9 mouse cellular contexts compared by ENCODE assay signal in genomic region chr15:98891198-98891742, GRCm38 (mm10). TPM values are rescaled to one million over a fixed set of nuclear protein-coding genes. Genes with fewer than 3 reads are reported as not detected.
DNase-seq lines count a peak whose midpoint lies in the region; ATAC-seq and TF ChIP-seq lines count a peak whose summit lies in the region.
"Had no signal": no experiment of that assay in that cellular context is flagged by ENCODE, and none has a peak within 500 bp of the region (broad histone marks: within the 10 kb centered on the region; RNA-seq: fewer than 3 reads in every experiment).

No protein-coding gene starts in this region.

- peak overlapping the region; percentile 53 for H3K4me2 ChIP-seq in kidney, embryonic 15.5 days
- peak overlapping the region; percentile 39 for H3K4me2 ChIP-seq in limb, embryonic 13.5 days (replicated peaks)

- in situ Hi-C loops in ES-E14 (cut with MboI; ENCODE audit: low sequenced_read_pairs in 2 of 2, unreplicated experiment in 2 of 2) = no loop called here

- no peak overlapping the region for H3K27ac ChIP-seq in kidney, embryonic 15.5 days
- peak overlapping the region; percentile 52; the same call in 1 of the 2 replicates for H3K27ac ChIP-seq in ES-E14 (ENCODE audit: insufficient read depth, low read depth, low read length, poor library complexity, severe bottlenecking)
- H3K27ac ChIP-seq in embryonic facial prominence, embryonic 10.5 days (replicated peaks) = no peak overlapping the region
- no peak overlapping the region for H3K27ac ChIP-seq in limb, embryonic 13.5 days

- H3K9me3 ChIP-seq in kidney, embryonic 15.5 days (replicated peaks) = no peaks in the 10 kb centered on the region
- no peaks in the 10 kb centered on the region for H3K9me3 ChIP-seq in ES-E14 (ENCODE audit: control insufficient read depth, insufficient read depth, low read depth, low read length)
- no peaks in the 10 kb centered on the region for H3K9me3 ChIP-seq in embryonic facial prominence, embryonic 10.5 days
- no peaks in the 10 kb centered on the region for H3K9me3 ChIP-seq in limb, embryonic 13.5 days

- H3K4me1 ChIP-seq in kidney, embryonic 15.5 days = peaks cover 34% of the 10 kb centered on the region
- peaks cover 5 to 8% of the 10 kb centered on the region in 2 experiments; a peak in 3 of 4 replicates for H3K4me1 ChIP-seq in ES-E14 (ENCODE audit: control insufficient read depth in 2 of 2, insufficient read depth in 2 of 2, low read length in 2 of 2, poor library complexity in 1 of 2)
- H3K4me1 ChIP-seq in embryonic facial prominence, embryonic 10.5 days = peaks cover 38% of the 10 kb centered on the region
- H3K4me1 ChIP-seq in limb, embryonic 13.5 days = peaks cover 27% of the 10 kb centered on the region

- H3K4me3 ChIP-seq in kidney, embryonic 15.5 days (replicated peaks) = peak overlapping the region; percentile 19
- H3K4me3 ChIP-seq in ES-E14 (ENCODE audit: insufficient read depth in 1 of 2, low read depth in 1 of 2, low read length in 2 of 2, poor library complexity in 1 of 2, severe bottlenecking in 1 of 2) = peak overlapping the region; percentile 62 to 69
- H3K4me3 ChIP-seq in embryonic facial prominence, embryonic 10.5 days = peak overlapping the region; percentile 40
- no peak overlapping the region for H3K4me3 ChIP-seq in limb, embryonic 13.5 days

- H3K27me3 ChIP-seq in kidney, embryonic 15.5 days = peaks cover 54% of the 10 kb centered on the region
- H3K27me3 ChIP-seq in embryonic facial prominence, embryonic 10.5 days (replicated peaks; ENCODE audit: low read depth, poor library complexity, severe bottlenecking) = peaks cover 64% of the 10 kb centered on the region
- H3K27me3 ChIP-seq in limb, embryonic 13.5 days = peaks cover 63% of the 10 kb centered on the region

- no peak for DNase-seq in kidney, adult 8-10 months
- peak; percentile 82 for DNase-seq in ES-E14 (ENCODE audit: low read depth, low spot score)
- peak; percentile 36 for DNase-seq in embryonic facial prominence, embryonic 10.5 days (ENCODE audit: low spot score)
- DNase-seq in adrenal gland, postnatal 10 days = no peak
- no peak for DNase-seq in testis, postnatal 14 days (ENCODE audit: low spot score)
- no peak for DNase-seq in gastrocnemius, postnatal 14 days
- DNase-seq: lung, adult 2 months had no signal

- H3K36me3 ChIP-seq in kidney, embryonic 15.5 days = no peaks in the 10 kb centered on the region
- H3K36me3 ChIP-seq in ES-E14 (ENCODE audit: control insufficient read depth, insufficient read depth, low read length, poor library complexity, severe bottlenecking) = no peaks in the 10 kb centered on the region
- no peaks in the 10 kb centered on the region for H3K36me3 ChIP-seq in embryonic facial prominence, embryonic 10.5 days (replicated peaks)
- no peaks in the 10 kb centered on the region for H3K36me3 ChIP-seq in limb, embryonic 13.5 days

- no peak for ATAC-seq in kidney, embryonic 15.5 days (replicated peaks; ENCODE audit: low FRiP score)
- no peak for ATAC-seq in limb, embryonic 13.5 days (ENCODE audit: low FRiP score, low read depth)

- intact Hi-C loops in gastrocnemius, postnatal 14 days (cut with DNase I; ENCODE audit: low total_unique reads) = loop anchor here (5.0 kb wide), 2 partner anchors 36 to 106 kb away; no protein-coding TSS in a partner anchor

- WGBS in kidney, embryonic 15.5 days = 9% methylated on average over 19 of the region's 19 CpGs
- WGBS in embryonic facial prominence, embryonic 10.5 days = 7% methylated on average over 19 of the region's 19 CpGs
- 12% methylated on average over 19 of the region's 19 CpGs for WGBS in limb, embryonic 13.5 days

- H3K9ac ChIP-seq in kidney, embryonic 15.5 days = no peak overlapping the region
- H3K9ac ChIP-seq in ES-E14 (ENCODE audit: insufficient read depth, low read depth, low read length, poor library complexity, severe bottlenecking) = peak overlapping the region; percentile 57
- H3K9ac ChIP-seq in limb, embryonic 13.5 days = no peak overlapping the region

TF ChIP-seq in ES-E14, 5 proteins besides CTCF, POLR2A, EP300 and RAD21:
- TF ChIP-seq ZC3H11A (IDR thresholded peaks at IDR 0.05; ENCODE audit: borderline replicate concordance, low read depth, low read length) (no peak), ZNF384 (IDR thresholded peaks at IDR 0.05; ENCODE audit: low read depth, low read length) (no peak), MAFK (IDR thresholded peaks at IDR 0.05; ENCODE audit: insufficient read depth, low read depth, low read length) (no peak), HCFC1 (IDR thresholded peaks at IDR 0.05; ENCODE audit: borderline replicate concordance, insufficient read depth, low read length) (no peak), CHD2 (IDR thresholded peaks at IDR 0.05; ENCODE audit: low read depth, low read length) (no peak)

RNA-seq across cellular contexts. Expression of gene Rhebl1, which starts 3.1 kb away (rescaled TPM):
- polyA plus RNA-seq in kidney, embryonic 15.5 days (2015; fragmentation: Nextera tagmentation; extraction: Ambion mirVana) = 20.0 and 20.5 TPM in 2 replicates
- total RNA-seq in ES-E14 (2012; rRNA removed) = 43.6 and 48.2 TPM in 2 replicates
- polyA plus RNA-seq in embryonic facial prominence, embryonic 10.5 days (2016; fragmentation: Nextera tagmentation; extraction: Ambion mirVana) = 29.2 and 29.5 TPM in 2 replicates
- 18.4 and 20.1 TPM in 2 replicates for polyA plus RNA-seq in limb, embryonic 13.5 days (2015; fragmentation: Nextera tagmentation; extraction: Ambion mirVana)
- 1 to 10 TPM; 2.6 to 4.5 TPM for total RNA-seq in adrenal gland, postnatal 10 days (2021)
- total RNA-seq in gastrocnemius, postnatal 14 days (2021) = 1 to 10 TPM; 1.1 to 2.0 TPM

RNA-seq across cellular contexts. Expression of gene Dhh, which starts 7.1 kb away (rescaled TPM):
- polyA plus RNA-seq in kidney, embryonic 15.5 days (2015; fragmentation: Nextera tagmentation; extraction: Ambion mirVana) = 1.4 and 2.0 TPM in 2 replicates
- total RNA-seq in ES-E14 (2012; rRNA removed) = 1.0 and 1.2 TPM in 2 replicates
- 0.31 and 0.34 TPM in 2 replicates for polyA plus RNA-seq in embryonic facial prominence, embryonic 10.5 days (2016; fragmentation: Nextera tagmentation; extraction: Ambion mirVana)
- polyA plus RNA-seq in limb, embryonic 13.5 days (2015; fragmentation: Nextera tagmentation; extraction: Ambion mirVana) = 0.59 and 0.80 TPM in 2 replicates
- 1 to 10 TPM; 2.6 to 3.2 TPM for total RNA-seq in adrenal gland, postnatal 10 days (2021)
- 1 to 10 TPM in 1 of 2 experiments, under 1 TPM in 1; 0.97 to 4.1 TPM for total RNA-seq in gastrocnemius, postnatal 14 days (2021)

RNA-seq across cellular contexts. Expression of gene Kmt2d, which starts 20.3 kb away (rescaled TPM):
- 12.3 and 13.3 TPM in 2 replicates for polyA plus RNA-seq in kidney, embryonic 15.5 days (2015; fragmentation: Nextera tagmentation; extraction: Ambion mirVana)
- 30.7 and 35.9 TPM in 2 replicates for total RNA-seq in ES-E14 (2012; rRNA removed)
- 12.1 and 12.7 TPM in 2 replicates for polyA plus RNA-seq in embryonic facial prominence, embryonic 10.5 days (2016; fragmentation: Nextera tagmentation; extraction: Ambion mirVana)
- 14.7 and 14.9 TPM in 2 replicates for polyA plus RNA-seq in limb, embryonic 13.5 days (2015; fragmentation: Nextera tagmentation; extraction: Ambion mirVana)
- 10 to 100 TPM; 47.5 to 64.2 TPM for total RNA-seq in adrenal gland, postnatal 10 days (2021)
- 10 to 100 TPM; 40.2 to 40.8 TPM for total RNA-seq in gastrocnemius, postnatal 14 days (2021)

RNA-seq across cellular contexts. Expression of gene Lmbr1l, which starts 26.8 kb away (rescaled TPM):
- 16.4 and 17.6 TPM in 2 replicates for polyA plus RNA-seq in kidney, embryonic 15.5 days (2015; fragmentation: Nextera tagmentation; extraction: Ambion mirVana)
- 55.1 and 73.3 TPM in 2 replicates for total RNA-seq in ES-E14 (2012; rRNA removed)
- 23.4 and 26.9 TPM in 2 replicates for polyA plus RNA-seq in embryonic facial prominence, embryonic 10.5 days (2016; fragmentation: Nextera tagmentation; extraction: Ambion mirVana)
- 22.5 and 26.1 TPM in 2 replicates for polyA plus RNA-seq in limb, embryonic 13.5 days (2015; fragmentation: Nextera tagmentation; extraction: Ambion mirVana)
- total RNA-seq in adrenal gland, postnatal 10 days (2021) = 10 to 100 TPM; 17.7 to 27.7 TPM
- 10 to 100 TPM in 1 of 2 experiments, 1 to 10 TPM in 1; 4.4 to 11.3 TPM for total RNA-seq in gastrocnemius, postnatal 14 days (2021)

RNA-seq across cellular contexts. Expression of gene Tuba1b, which starts 43.1 kb away (rescaled TPM):
- polyA plus RNA-seq in kidney, embryonic 15.5 days (2015; fragmentation: Nextera tagmentation; extraction: Ambion mirVana) = 1,698 and 1,797 TPM in 2 replicates
- total RNA-seq in ES-E14 (2012; rRNA removed) = 1,092 and 1,539 TPM in 2 replicates
- 2,343 and 2,408 TPM in 2 replicates for polyA plus RNA-seq in embryonic facial prominence, embryonic 10.5 days (2016; fragmentation: Nextera tagmentation; extraction: Ambion mirVana)
- polyA plus RNA-seq in limb, embryonic 13.5 days (2015; fragmentation: Nextera tagmentation; extraction: Ambion mirVana) = 1,632 and 1,683 TPM in 2 replicates
- total RNA-seq in adrenal gland, postnatal 10 days (2021) = 100 to 1,000 TPM; 329 to 414 TPM
- total RNA-seq in gastrocnemius, postnatal 14 days (2021) = 10 to 100 TPM; 64.0 to 93.6 TPM

Comparison
In these comparisons a context has a peak if more than half of its experiments do, and no peak if none do; other contexts are left out.
1. DNase-seq: peak in ES-E14 (single experiment) and embryonic facial prominence, embryonic 10.5 days (single experiment); none in kidney, adult 8-10 months (0 of 2), adrenal gland, postnatal 10 days (single experiment), testis, postnatal 14 days (single experiment) and gastrocnemius, postnatal 14 days (single experiment).